25 mouse cellular contexts compared by ENCODE assay signal in the genomic region with DNA sequence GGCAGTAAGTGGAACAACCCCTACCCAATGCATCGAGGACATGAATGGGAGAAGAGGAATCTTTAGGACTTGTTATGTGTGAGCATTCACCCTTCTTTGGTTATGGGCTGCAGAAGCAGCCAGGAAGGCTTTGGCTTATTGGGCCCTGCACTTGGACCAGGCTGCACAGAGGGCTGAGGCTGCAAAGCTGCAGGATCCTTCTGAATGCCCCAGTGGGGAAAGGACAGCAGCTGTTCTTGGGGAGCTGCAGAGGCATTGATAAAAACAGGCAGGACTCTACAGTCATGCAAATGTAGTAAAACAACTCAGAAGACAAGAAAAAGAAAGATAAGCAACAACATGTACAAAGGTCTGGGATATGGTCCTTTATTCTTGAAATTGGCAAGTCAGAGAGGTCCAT.
DNase-seq lines count a peak whose midpoint lies in the region; ATAC-seq and TF ChIP-seq lines count a peak whose summit lies in the region.
"Had no signal": no experiment of that assay in that cellular context is flagged by ENCODE, and none has a peak within 500 bp of the region (broad histone marks: within the 10 kb centered on the region; RNA-seq: fewer than 3 reads in every experiment).

No protein-coding gene starts in this region.

- no peak for TF ChIP-seq EP300 in liver, postnatal 0 days (IDR thresholded peaks at IDR 0.05; ENCODE audit: low read depth)

- H3K9ac ChIP-seq in forebrain, embryonic 14.5 days (ENCODE audit: low read length): no peak overlapping the region
- no peak overlapping the region for H3K9ac ChIP-seq in liver, postnatal 0 days (replicated peaks)
- H3K9ac ChIP-seq in liver, embryonic 12.5 days: no peak overlapping the region
- H3K9ac ChIP-seq: embryonic facial prominence, embryonic 12.5 days; embryonic facial prominence, embryonic 15.5 days; forebrain, embryonic 15.5 days; heart, embryonic 12.5 days; heart, embryonic 15.5 days; hindbrain, embryonic 13.5 days; intestine, embryonic 15.5 days had no signal

- 86% methylated on average over 1 of the region's 1 CpGs for WGBS in forebrain, embryonic 10.5 days
- 50% methylated on average over 1 of the region's 1 CpGs for WGBS in forebrain, embryonic 14.5 days
- 61% methylated on average over 1 of the region's 1 CpGs for WGBS in liver, postnatal 0 days (ENCODE audit: insufficient replicate concordance)
- WGBS in liver, embryonic 12.5 days (ENCODE audit: insufficient replicate concordance): 57% methylated on average over 1 of the region's 1 CpGs

- H3K36me3 ChIP-seq in forebrain, embryonic 10.5 days (replicated peaks): peaks cover 1% of the 10 kb centered on the region
- no peaks in the 10 kb centered on the region for H3K36me3 ChIP-seq in forebrain, embryonic 14.5 days (ENCODE audit: control insufficient read depth, insufficient read depth, low read length)
- no peaks in the 10 kb centered on the region for H3K36me3 ChIP-seq in liver, postnatal 0 days (replicated peaks; ENCODE audit: insufficient read depth, low read length)
- no peaks in the 10 kb centered on the region for H3K36me3 ChIP-seq in liver, embryonic 12.5 days
- H3K36me3 ChIP-seq: embryonic facial prominence, embryonic 12.5 days; embryonic facial prominence, embryonic 15.5 days; forebrain, embryonic 15.5 days; heart, embryonic 12.5 days; heart, embryonic 15.5 days; hindbrain, embryonic 10.5 days; hindbrain, embryonic 13.5 days; intestine, embryonic 15.5 days had no signal

- peak overlapping the region; percentile 81 for H3K27ac ChIP-seq in forebrain, embryonic 10.5 days
- H3K27ac ChIP-seq in forebrain, embryonic 14.5 days (ENCODE audit: low read depth, low read length): no peak overlapping the region
- H3K27ac ChIP-seq in gastrocnemius, adult 2 months: no peak overlapping the region
- peak overlapping the region; percentile 86 for H3K27ac ChIP-seq in liver, postnatal 0 days (ENCODE audit: low read depth)
- H3K27ac ChIP-seq in liver, embryonic 12.5 days: no peak overlapping the region
- H3K27ac ChIP-seq: embryonic facial prominence, embryonic 12.5 days; embryonic facial prominence, embryonic 15.5 days; forebrain, embryonic 15.5 days; heart, embryonic 15.5 days; hindbrain, embryonic 13.5 days; intestine, embryonic 15.5 days had no signal

- H3K27me3 ChIP-seq in forebrain, embryonic 10.5 days (ENCODE audit: poor library complexity, severe bottlenecking): peaks cover 72% of the 10 kb centered on the region
- no peaks in the 10 kb centered on the region for H3K27me3 ChIP-seq in forebrain, embryonic 14.5 days (replicated peaks; ENCODE audit: control insufficient read depth, insufficient read depth, low read length)
- H3K27me3 ChIP-seq in liver, postnatal 0 days (ENCODE audit: insufficient read depth, low read length): no peaks in the 10 kb centered on the region
- no peaks in the 10 kb centered on the region for H3K27me3 ChIP-seq in liver, embryonic 12.5 days (replicated peaks)
- H3K27me3 ChIP-seq: embryonic facial prominence, embryonic 12.5 days; embryonic facial prominence, embryonic 15.5 days; forebrain, embryonic 15.5 days; heart, embryonic 15.5 days; intestine, embryonic 15.5 days had no signal

- no peak overlapping the region for H3K4me2 ChIP-seq in forebrain, embryonic 14.5 days (ENCODE audit: low read length)
- no peak overlapping the region for H3K4me2 ChIP-seq in liver, postnatal 0 days (ENCODE audit: low read depth, low read length)
- H3K4me2 ChIP-seq in liver, embryonic 12.5 days: no peak overlapping the region
- H3K4me2 ChIP-seq: embryonic facial prominence, embryonic 12.5 days; embryonic facial prominence, embryonic 15.5 days; forebrain, embryonic 15.5 days; heart, embryonic 12.5 days; heart, embryonic 15.5 days; hindbrain, embryonic 13.5 days; intestine, embryonic 15.5 days had no signal

- no peaks in the 10 kb centered on the region for H3K9me3 ChIP-seq in forebrain, embryonic 10.5 days
- H3K9me3 ChIP-seq in forebrain, embryonic 14.5 days (replicated peaks; ENCODE audit: control insufficient read depth, low read length): no peaks in the 10 kb centered on the region
- no peaks in the 10 kb centered on the region for H3K9me3 ChIP-seq in liver, postnatal 0 days (ENCODE audit: low read length)
- no peaks in the 10 kb centered on the region for H3K9me3 ChIP-seq in liver, embryonic 12.5 days (replicated peaks)
- H3K9me3 ChIP-seq: embryonic facial prominence, embryonic 12.5 days; embryonic facial prominence, embryonic 15.5 days; forebrain, embryonic 15.5 days; heart, embryonic 12.5 days; heart, embryonic 15.5 days; hindbrain, embryonic 10.5 days; hindbrain, embryonic 13.5 days; intestine, embryonic 15.5 days had no signal

- H3K4me3 ChIP-seq in forebrain, embryonic 10.5 days: no peak overlapping the region
- no peak overlapping the region for H3K4me3 ChIP-seq in forebrain, embryonic 14.5 days (ENCODE audit: low read depth, low read length)
- H3K4me3 ChIP-seq in gastrocnemius, adult 2 months: no peak overlapping the region
- no peak overlapping the region for H3K4me3 ChIP-seq in liver, postnatal 0 days (ENCODE audit: low read depth, low read length)
- H3K4me3 ChIP-seq in liver, embryonic 12.5 days: no peak overlapping the region
- H3K4me3 ChIP-seq: embryonic facial prominence, embryonic 12.5 days; embryonic facial prominence, embryonic 15.5 days; forebrain, embryonic 15.5 days; heart, embryonic 12.5 days; heart, embryonic 15.5 days; hindbrain, embryonic 10.5 days; hindbrain, embryonic 13.5 days; intestine, embryonic 15.5 days had no signal

- intact Hi-C loops in gastrocnemius, adult 2 months (cut with DNase I): no loop called here

- no peak for ATAC-seq in forebrain, embryonic 14.5 days
- ATAC-seq in liver, postnatal 0 days: no peak
- no peak for ATAC-seq in liver, embryonic 12.5 days
- ATAC-seq: activated CD4-positive, CD25-positive, alpha-beta regulatory T cell, adult 4 months; forebrain, embryonic 15.5 days; hindbrain, embryonic 16.5 days; intestine, embryonic 15.5 days had no signal

- TF ChIP-seq CTCF in gastrocnemius, adult 2 months (IDR thresholded peaks at IDR 0.05): no peak
- TF ChIP-seq CTCF in liver, postnatal 0 days (IDR thresholded peaks at IDR 0.05; ENCODE audit: low read depth): no peak

- H3K4me1 ChIP-seq in forebrain, embryonic 10.5 days: peaks cover 55% of the 10 kb centered on the region
- H3K4me1 ChIP-seq in forebrain, embryonic 14.5 days (ENCODE audit: control insufficient read depth, insufficient read depth, low read length): peaks cover 15% of the 10 kb centered on the region
- H3K4me1 ChIP-seq in liver, postnatal 0 days (ENCODE audit: insufficient read depth): peaks cover 12% of the 10 kb centered on the region
- H3K4me1 ChIP-seq in liver, embryonic 12.5 days: 0 out of 2 replicates have a peak, but pooled peaks cover 3% of the 10 kb centered on the region
- H3K4me1 ChIP-seq: embryonic facial prominence, embryonic 15.5 days; intestine, embryonic 15.5 days had no signal

- no peak for DNase-seq in forebrain, embryonic 10.5 days (ENCODE audit: extremely low spot score, low spot score)
- DNase-seq in forebrain, embryonic 14.5 days (ENCODE audit: low spot score): no peak
- DNase-seq in gastrocnemius, adult 2 months: peak; percentile 32
- no peak for DNase-seq in gastrocnemius, postnatal 25 days
- DNase-seq in liver, postnatal 0 days: no peak
- DNase-seq in adrenal gland, adult 2 months: no peak
- DNase-seq: adrenal gland, postnatal 10 days; adrenal gland, postnatal 36 days; cerebellum, adult 11 months; cerebellum, adult 2 months; cerebellum, adult 9-11 months; cerebellum, postnatal 25 days; gastrocnemius, postnatal 36 days; heart, postnatal 36 days had no signal

Comparison
In these comparisons a context has a peak if more than half of its experiments do, and no peak if none do; other contexts are left out.
1. H3K27ac ChIP-seq: peak in forebrain, embryonic 10.5 days (single experiment) and liver, postnatal 0 days (single experiment); none in forebrain, embryonic 14.5 days (single experiment), gastrocnemius, adult 2 months (single experiment) and liver, embryonic 12.5 days (single experiment).